8 mouse cellular contexts compared by ENCODE assay signal in genomic region chr16:38506041-38506634, GRCm38 (mm10). TPM values are rescaled to one million over a fixed set of nuclear protein-coding genes. Genes with fewer than 3 reads are reported as not detected.
DNase-seq lines count a peak whose midpoint lies in the region; ATAC-seq lines count a peak whose summit lies in the region.

No protein-coding gene starts in this region.

- 67% methylated on average over 4 of the region's 4 CpGs for WGBS in forebrain, embryonic 16.5 days
- WGBS in hindbrain, embryonic 13.5 days: 73% methylated on average over 4 of the region's 4 CpGs
- 71% methylated on average over 4 of the region's 4 CpGs for WGBS in lung, embryonic 16.5 days

- H3K27ac ChIP-seq in forebrain, embryonic 16.5 days (ENCODE audit: low read length): no peak overlapping the region
- no peak overlapping the region for H3K27ac ChIP-seq in hindbrain, embryonic 13.5 days
- no peak overlapping the region for H3K27ac ChIP-seq in lung, embryonic 16.5 days (ENCODE audit: low read length)

- H3K4me1 ChIP-seq in forebrain, embryonic 16.5 days (replicated peaks; ENCODE audit: control insufficient read depth, insufficient read depth, low read length): no peaks in the 10 kb centered on the region
- H3K4me1 ChIP-seq in hindbrain, embryonic 13.5 days (replicated peaks): no peaks in the 10 kb centered on the region
- H3K4me1 ChIP-seq in lung, embryonic 16.5 days (replicated peaks; ENCODE audit: control insufficient read depth, insufficient read depth, low read length): no peaks in the 10 kb centered on the region

- no peak overlapping the region for H3K9ac ChIP-seq in forebrain, embryonic 16.5 days (replicated peaks; ENCODE audit: low read depth, low read length)
- no peak overlapping the region for H3K9ac ChIP-seq in hindbrain, embryonic 13.5 days
- no peak overlapping the region for H3K9ac ChIP-seq in lung, embryonic 16.5 days (ENCODE audit: low read length)

- H3K27me3 ChIP-seq in forebrain, embryonic 16.5 days (replicated peaks; ENCODE audit: control insufficient read depth, insufficient read depth, low read length): no peaks in the 10 kb centered on the region
- H3K27me3 ChIP-seq in hindbrain, embryonic 13.5 days: no peaks in the 10 kb centered on the region
- H3K27me3 ChIP-seq in lung, embryonic 16.5 days (ENCODE audit: control insufficient read depth, insufficient read depth, low read depth, low read length): no peaks in the 10 kb centered on the region

- H3K4me2 ChIP-seq in forebrain, embryonic 16.5 days (ENCODE audit: low read length): no peak overlapping the region
- no peak overlapping the region for H3K4me2 ChIP-seq in hindbrain, embryonic 13.5 days
- no peak overlapping the region for H3K4me2 ChIP-seq in lung, embryonic 16.5 days (ENCODE audit: low read depth, low read length)

- peak; percentile 89 for DNase-seq in R1 (ENCODE audit: low read depth, low spot score)
- DNase-seq in cerebellum, adult 18-20 months: peak; percentile 62 to 64
- peak; percentile 72 to 82 for DNase-seq in layer of hippocampus, postnatal 14 days (ENCODE audit: low spot score in 2 of 2)
- DNase-seq in retina, embryonic 14.5 days (ENCODE audit: low spot score): peak; percentile 88
- peak; percentile 43 to 55 for DNase-seq in urinary bladder, postnatal 36 days (ENCODE audit: low spot score in 2 of 2)

- H3K9me3 ChIP-seq in forebrain, embryonic 16.5 days (ENCODE audit: control insufficient read depth, low read length): no peaks in the 10 kb centered on the region
- H3K9me3 ChIP-seq in hindbrain, embryonic 13.5 days: no peaks in the 10 kb centered on the region
- no peaks in the 10 kb centered on the region for H3K9me3 ChIP-seq in lung, embryonic 16.5 days (ENCODE audit: control insufficient read depth, low read length)

- H3K4me3 ChIP-seq in forebrain, embryonic 16.5 days (replicated peaks; ENCODE audit: low read length): no peak overlapping the region
- no peak overlapping the region for H3K4me3 ChIP-seq in hindbrain, embryonic 13.5 days
- H3K4me3 ChIP-seq in lung, embryonic 16.5 days (ENCODE audit: low read length): no peak overlapping the region

- H3K36me3 ChIP-seq in forebrain, embryonic 16.5 days (ENCODE audit: control insufficient read depth, insufficient read depth): peaks cover 7% of the 10 kb centered on the region
- H3K36me3 ChIP-seq in hindbrain, embryonic 13.5 days: peaks cover 71% of the 10 kb centered on the region
- H3K36me3 ChIP-seq in lung, embryonic 16.5 days (ENCODE audit: control insufficient read depth, insufficient read depth, low read length): peaks cover 12% of the 10 kb centered on the region

- ATAC-seq in forebrain, embryonic 16.5 days: peak; percentile 93
- peak; percentile 85 for ATAC-seq in hindbrain, embryonic 13.5 days (ENCODE audit: low FRiP score)
- ATAC-seq in lung, embryonic 16.5 days (ENCODE audit: low read depth): peak; percentile 62; the same call in 1 of the 2 replicates

RNA-seq across cellular contexts. Expression of gene Timmdc1, which starts 16.3 kb away (rescaled TPM):
- 34.2 and 36.6 TPM in 2 replicates for polyA plus RNA-seq in forebrain, embryonic 16.5 days (2015; fragmentation: Nextera tagmentation; extraction: Ambion mirVana)
- polyA plus RNA-seq in hindbrain, embryonic 13.5 days (2015; fragmentation: Nextera tagmentation; extraction: Ambion mirVana): 37.3 and 37.8 TPM in 2 replicates
- total RNA-seq in layer of hippocampus, postnatal 14 days (2021): 10 to 100 TPM; 29.6 to 34.4 TPM
- polyA plus RNA-seq in lung, embryonic 16.5 days (2015; fragmentation: Nextera tagmentation; extraction: Ambion mirVana): 26.8 and 27.7 TPM in 2 replicates

RNA-seq across cellular contexts. Expression of gene Poglut1, which starts 43.9 kb away (rescaled TPM):
- 66.0 and 70.5 TPM in 2 replicates for polyA plus RNA-seq in forebrain, embryonic 16.5 days (2015; fragmentation: Nextera tagmentation; extraction: Ambion mirVana)
- polyA plus RNA-seq in hindbrain, embryonic 13.5 days (2015; fragmentation: Nextera tagmentation; extraction: Ambion mirVana): 62.0 and 66.7 TPM in 2 replicates
- 10 to 100 TPM; 42.2 to 44.3 TPM for total RNA-seq in layer of hippocampus, postnatal 14 days (2021)
- 44.5 and 50.4 TPM in 2 replicates for polyA plus RNA-seq in lung, embryonic 16.5 days (2015; fragmentation: Nextera tagmentation; extraction: Ambion mirVana)

RNA-seq across cellular contexts. Expression of gene Cd80, which starts 50.8 kb away (rescaled TPM):
- polyA plus RNA-seq in forebrain, embryonic 16.5 days (2015; fragmentation: Nextera tagmentation; extraction: Ambion mirVana): 0.41 and 0.52 TPM in 2 replicates
- polyA plus RNA-seq in hindbrain, embryonic 13.5 days (2015; fragmentation: Nextera tagmentation; extraction: Ambion mirVana): 0.48 and 0.55 TPM in 2 replicates
- total RNA-seq in layer of hippocampus, postnatal 14 days (2021): under 1 TPM; 0.36 to 0.76 TPM
- 0.21 and 0.25 TPM in 2 replicates for polyA plus RNA-seq in lung, embryonic 16.5 days (2015; fragmentation: Nextera tagmentation; extraction: Ambion mirVana)

RNA-seq across cellular contexts. Expression of gene Tmem39a, which starts 52.4 kb away (rescaled TPM):
- polyA plus RNA-seq in forebrain, embryonic 16.5 days (2015; fragmentation: Nextera tagmentation; extraction: Ambion mirVana): 37.3 and 46.2 TPM in 2 replicates
- polyA plus RNA-seq in hindbrain, embryonic 13.5 days (2015; fragmentation: Nextera tagmentation; extraction: Ambion mirVana): 42.4 and 50.3 TPM in 2 replicates
- total RNA-seq in layer of hippocampus, postnatal 14 days (2021): 10 to 100 TPM; 24.0 to 25.5 TPM
- polyA plus RNA-seq in lung, embryonic 16.5 days (2015; fragmentation: Nextera tagmentation; extraction: Ambion mirVana): 123 and 130 TPM in 2 replicates

RNA-seq across cellular contexts. Expression of gene Adprh, which starts 53.6 kb away (rescaled TPM):
- polyA plus RNA-seq in forebrain, embryonic 16.5 days (2015; fragmentation: Nextera tagmentation; extraction: Ambion mirVana): 136 and 140 TPM in 2 replicates
- polyA plus RNA-seq in hindbrain, embryonic 13.5 days (2015; fragmentation: Nextera tagmentation; extraction: Ambion mirVana): 157 and 162 TPM in 2 replicates
- 10 to 100 TPM; 58.4 to 62.4 TPM for total RNA-seq in layer of hippocampus, postnatal 14 days (2021)
- polyA plus RNA-seq in lung, embryonic 16.5 days (2015; fragmentation: Nextera tagmentation; extraction: Ambion mirVana): 77.2 and 78.2 TPM in 2 replicates
